Mouse (Mus musculus) cerebellum, adult 2 months (tissue): Measurements from ENCODE around the gene Pcdh11x.

Experiments used
- CTCF ChIP-seq: fragments of 200-500 bp; IDR thresholded peaks from 2 replicates; pipeline ENCODE4 v1.5.1; 2011; ENCODE audit warnings: low read depth, mild to moderate bottlenecking, control low read depth, low read length, moderate library complexity, borderline replicate concordance; ENCODE audit not compliant: insufficient read depth
- POLR2A ChIP-seq: fragments of 200-500 bp; IDR thresholded peaks from 2 replicates; pipeline ENCODE4 v1.6.1; 2011; ENCODE audit warnings: low read length, control low read depth, borderline replicate concordance; ENCODE audit not compliant: insufficient read depth

GRCm38 (mm10) chrX:120486428-120486827 lies 196.4 kb downstream of the Pcdh11x start:
- no peak for TF ChIP-seq CTCF
- TF ChIP-seq POLR2A = no peak
